8 mouse cellular contexts compared by ENCODE assay signal in the genomic region with DNA sequence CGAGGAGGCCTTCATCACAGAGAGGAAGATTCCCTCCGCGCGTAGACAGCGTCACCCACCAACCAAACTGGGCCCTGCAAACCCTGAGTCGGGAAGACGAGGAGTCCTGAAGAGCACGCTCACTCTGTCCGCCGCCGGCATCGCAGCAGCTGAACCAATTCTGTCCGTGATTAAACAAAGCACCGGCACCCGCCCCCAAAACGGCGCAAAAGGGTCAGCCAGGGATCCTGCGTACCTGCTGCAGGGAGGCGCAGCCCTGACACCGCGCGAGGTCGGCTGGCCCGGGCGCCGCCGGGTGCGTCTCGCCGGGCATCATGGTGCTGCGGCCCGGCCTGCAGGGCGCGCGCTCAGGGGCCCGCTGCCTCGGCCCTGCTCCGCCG. TPM values are rescaled to one million over a fixed set of nuclear protein-coding genes. Genes with fewer than 3 reads are reported as not detected.
A peak's percentile ranks its signal among the peaks of the same experiment; 100 is the strongest.
DNase-seq lines count a peak whose midpoint lies in the region; ATAC-seq and TF ChIP-seq lines count a peak whose summit lies in the region.

Gene Ice1 (minus strand): TSS at position 353 of the 380 bp plus-strand sequence.

- no peaks in the 10 kb centered on the region for H3K9me3 ChIP-seq in forebrain, embryonic 14.5 days (replicated peaks; ENCODE audit: control insufficient read depth, low read length)
- H3K9me3 ChIP-seq in hindbrain, embryonic 12.5 days (replicated peaks), result no peaks in the 10 kb centered on the region
- H3K9me3 ChIP-seq in liver, embryonic 13.5 days (replicated peaks), result no peaks in the 10 kb centered on the region
- H3K9me3 ChIP-seq in stomach, embryonic 15.5 days, result no peaks in the 10 kb centered on the region

- H3K36me3 ChIP-seq in liver, adult 2 months (ENCODE audit: control insufficient read depth, insufficient read depth, low read length), result no peaks in the 10 kb centered on the region
- no peaks in the 10 kb centered on the region for H3K36me3 ChIP-seq in forebrain, embryonic 14.5 days (ENCODE audit: control insufficient read depth, insufficient read depth, low read length)
- no peaks in the 10 kb centered on the region for H3K36me3 ChIP-seq in hindbrain, embryonic 12.5 days
- H3K36me3 ChIP-seq in liver, embryonic 13.5 days, result no peaks in the 10 kb centered on the region
- H3K36me3 ChIP-seq in stomach, embryonic 15.5 days, result 0 out of 2 replicates have a peak, but pooled peaks cover 3% of the 10 kb centered on the region

- peak; percentile 25 for ATAC-seq in forebrain, embryonic 14.5 days
- peak; percentile 53 for ATAC-seq in hindbrain, embryonic 12.5 days (ENCODE audit: low FRiP score)
- peak; percentile 43 for ATAC-seq in liver, embryonic 13.5 days (ENCODE audit: low read depth)
- ATAC-seq in stomach, embryonic 15.5 days (ENCODE audit: insufficient read depth, low FRiP score, low read depth), result peak; percentile 19

- peaks cover 23% of the 10 kb centered on the region for H3K79me2 ChIP-seq in liver, adult 2 months (ENCODE audit: control insufficient read depth, insufficient read depth, low read length)

- peak within 1 kb of the TSS; percentile 81 for H3K4me3 ChIP-seq in liver, adult 2 months (ENCODE audit: insufficient read depth, low read depth, low read length)
- peak within 1 kb of the TSS; percentile 90 for H3K4me3 ChIP-seq in forebrain, embryonic 14.5 days (ENCODE audit: low read depth, low read length)
- peak within 1 kb of the TSS; percentile 97 for H3K4me3 ChIP-seq in hindbrain, embryonic 12.5 days
- H3K4me3 ChIP-seq in liver, embryonic 13.5 days (replicated peaks), result peak within 1 kb of the TSS; percentile 82
- H3K4me3 ChIP-seq in stomach, embryonic 15.5 days (replicated peaks), result peak within 1 kb of the TSS; percentile 97

- H3K9ac ChIP-seq in liver, adult 2 months (ENCODE audit: low read depth, low read length), result peak within 1 kb of the TSS; percentile 79
- H3K9ac ChIP-seq in forebrain, embryonic 14.5 days (ENCODE audit: low read length), result peak within 1 kb of the TSS; percentile 89
- peak within 1 kb of the TSS; percentile 94 for H3K9ac ChIP-seq in hindbrain, embryonic 12.5 days
- peak within 1 kb of the TSS; percentile 86 for H3K9ac ChIP-seq in liver, embryonic 13.5 days
- H3K9ac ChIP-seq in stomach, embryonic 15.5 days, result peak within 1 kb of the TSS; percentile 87

- peak within 1 kb of the TSS; percentile 90 for H3K27ac ChIP-seq in liver, adult 2 months (replicated peaks; ENCODE audit: insufficient read depth, low read depth, low read length)
- peak within 1 kb of the TSS; percentile 91 for H3K27ac ChIP-seq in forebrain, embryonic 14.5 days (ENCODE audit: low read depth, low read length)
- H3K27ac ChIP-seq in hindbrain, embryonic 12.5 days, result peak within 1 kb of the TSS; percentile 85
- peak within 1 kb of the TSS; percentile 72 for H3K27ac ChIP-seq in liver, embryonic 13.5 days
- peak within 1 kb of the TSS; percentile 95 for H3K27ac ChIP-seq in stomach, embryonic 15.5 days

- peak within 1 kb of the TSS; percentile 86 for H3K4me2 ChIP-seq in forebrain, embryonic 14.5 days (ENCODE audit: low read length)
- H3K4me2 ChIP-seq in hindbrain, embryonic 12.5 days (replicated peaks), result peak within 1 kb of the TSS; percentile 78
- peak within 1 kb of the TSS; percentile 83 for H3K4me2 ChIP-seq in liver, embryonic 13.5 days
- H3K4me2 ChIP-seq in stomach, embryonic 15.5 days, result peak within 1 kb of the TSS; percentile 73

- no peak for TF ChIP-seq POLR2A in liver, adult 2 months (IDR thresholded peaks at IDR 0.05; ENCODE audit: extremely low read depth, insufficient read depth, low read length)

- no peaks in the 10 kb centered on the region for H3K27me3 ChIP-seq in liver, adult 2 months (ENCODE audit: control insufficient read depth, insufficient read depth, low read length)
- H3K27me3 ChIP-seq in forebrain, embryonic 14.5 days (replicated peaks; ENCODE audit: control insufficient read depth, insufficient read depth, low read length), result no peaks in the 10 kb centered on the region
- H3K27me3 ChIP-seq in hindbrain, embryonic 12.5 days, result no peaks in the 10 kb centered on the region
- H3K27me3 ChIP-seq in liver, embryonic 13.5 days, result no peaks in the 10 kb centered on the region
- no peaks in the 10 kb centered on the region for H3K27me3 ChIP-seq in stomach, embryonic 15.5 days (replicated peaks)

- whole genome bisulfite sequencing in liver, adult 2 months, result 0% methylated on average over 38 of the region's 39 CpGs
- WGBS in forebrain, embryonic 14.5 days, result under 1% methylated on average over 36 of the region's 39 CpGs
- under 1% methylated on average over 39 of the region's 39 CpGs for WGBS in hindbrain, embryonic 12.5 days
- WGBS in liver, embryonic 13.5 days (ENCODE audit: insufficient replicate concordance), result under 1% methylated on average over 38 of the region's 39 CpGs
- 0% methylated on average over 33 of the region's 39 CpGs for WGBS in stomach, embryonic 15.5 days

- TF ChIP-seq CTCF in liver, adult 2 months (IDR thresholded peaks at IDR 0.05; ENCODE audit: low read depth, low read length), result no peak

- peaks cover 13% of the 10 kb centered on the region for H3K4me1 ChIP-seq in liver, adult 2 months (ENCODE audit: control insufficient read depth, insufficient read depth, low read length)
- peaks cover 19% of the 10 kb centered on the region for H3K4me1 ChIP-seq in forebrain, embryonic 14.5 days (ENCODE audit: control insufficient read depth, insufficient read depth, low read length)
- H3K4me1 ChIP-seq in hindbrain, embryonic 12.5 days, result peaks cover 19% of the 10 kb centered on the region
- peaks cover 42% of the 10 kb centered on the region for H3K4me1 ChIP-seq in liver, embryonic 13.5 days (replicated peaks)
- peaks cover 19% of the 10 kb centered on the region for H3K4me1 ChIP-seq in stomach, embryonic 15.5 days

- peak; percentile 53 for DNase-seq in liver, adult 2 months (ENCODE audit: extremely low read depth, low read depth, low spot score)
- no peak for DNase-seq in liver
- no peak for DNase-seq in adrenal gland, postnatal 10 days
- peak; percentile 51 for DNase-seq in forebrain, embryonic 14.5 days (ENCODE audit: low spot score)
- no peak for DNase-seq in liver, embryonic 13.5 days
- no peak for DNase-seq in ovary, adult 18-20 months (ENCODE audit: low spot score)

RNA-seq across cellular contexts. Expression of gene Ice1, which starts in this region (rescaled TPM):
- 12.2 and 14.5 TPM in 2 replicates for total RNA-seq in liver, adult 2 months (2014; rRNA removed)
- polyA plus RNA-seq in liver, adult 2 months (2012; rRNA removed), result 5.9 and 8.5 TPM in 2 replicates
- total RNA-seq in adrenal gland, postnatal 10 days (2021), result 10 to 100 TPM; 22.5 to 31.4 TPM
- polyA plus RNA-seq in forebrain, embryonic 14.5 days (2014; fragmentation: Nextera tagmentation; extraction: Ambion mirVana), result 36.8 and 39.8 TPM in 2 replicates
- 34.5 and 37.2 TPM in 2 replicates for polyA plus RNA-seq in hindbrain, embryonic 12.5 days (2016; fragmentation: Nextera tagmentation; extraction: Ambion mirVana)
- polyA plus RNA-seq in liver, embryonic 13.5 days (2015; fragmentation: Nextera tagmentation; extraction: Ambion mirVana), result 4.9 and 5.4 TPM in 2 replicates
- polyA plus RNA-seq in stomach, embryonic 15.5 days (2015; fragmentation: Nextera tagmentation; extraction: Ambion mirVana), result 15.8 and 16.6 TPM in 2 replicates

Comparison
In these comparisons a context has a peak if more than half of its experiments do, and no peak if none do; other contexts are left out.
1. DNase-seq: peak in liver, adult 2 months (single experiment) and forebrain, embryonic 14.5 days (single experiment); none in liver (single experiment), adrenal gland, postnatal 10 days (single experiment), liver, embryonic 13.5 days (single experiment) and ovary, adult 18-20 months (single experiment).
2. Peak in every context shown above with its lines, with median percentiles within 50 percentile points of each other: H3K27ac ChIP-seq, H3K4me3 ChIP-seq, H3K9ac ChIP-seq, ATAC-seq and H3K4me2 ChIP-seq.